Mouse (Mus musculus) spleen, adult 2 months (tissue): ENCODE measurements around the gene Stx17.

Experiments used
- CTCF ChIP-seq: fragments of 200-500 bp; IDR thresholded peaks from 2 replicates; pipeline ENCODE4 v1.5.1; 2011; ENCODE audit warnings: mild to moderate bottlenecking, inconsistent platforms; ENCODE audit not compliant: insufficient read depth, insufficient read length, insufficient replicate concordance; ENCODE audit errors: extremely low read depth
- POLR2A ChIP-seq: fragments of 200-500 bp; IDR thresholded peaks from 2 replicates; pipeline ENCODE4 v1.6.1; 2011; ENCODE audit warnings: low read depth, low read length, inconsistent platforms

DNA sequence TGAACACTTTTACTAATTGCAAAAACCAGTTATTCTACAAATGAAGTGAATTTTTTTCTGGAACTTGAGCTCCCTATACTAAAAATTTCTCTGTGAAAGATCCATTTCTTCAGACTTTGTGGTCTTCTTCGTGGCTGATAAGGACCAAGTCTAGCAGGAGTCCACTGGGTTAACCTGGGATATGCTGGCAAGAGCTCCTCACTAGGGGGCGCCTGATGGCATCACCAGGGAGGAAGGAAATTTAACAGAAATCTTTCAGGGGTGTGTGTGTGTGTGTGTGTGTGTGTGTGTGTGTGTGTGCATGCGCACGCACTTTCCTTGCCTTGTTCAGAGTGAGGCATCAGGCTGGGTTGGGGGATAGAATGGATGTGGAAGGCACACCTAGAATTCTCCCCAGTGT, 8.5 kb upstream of the Stx17 start:
- peak; percentile 54; the same call in 1 of the 2 replicates for TF ChIP-seq CTCF
- no peak for TF ChIP-seq POLR2A
